Mouse (Mus musculus) common myeloid progenitor, adult 5-6 weeks (primary cell): ENCODE measurements around the gene 1700056E22Rik. TPM values are rescaled to one million over a fixed set of nuclear protein-coding genes. Genes with fewer than 3 reads are reported as not detected.
A peak's percentile ranks its signal among the peaks of the same experiment; 100 is the strongest.

ENCODE experiments used
- ATAC-seq: replicated peaks from 2 replicates; pipeline ENCODE4 v1.8.0; 2016; ENCODE audit warnings: low read depth, mild to moderate bottlenecking, moderate TSS enrichment, inconsistent platforms; ENCODE audit not compliant: poor library complexity, severe bottlenecking
- total RNA-seq: library from RNA; stranded (forward); fragments of 200-1000, 187-1606 nt; gene quantifications from 2 replicates; pipeline ENCODE4 v1.2.3, GENCODE M21; 2017

1700056E22Rik gene
- total RNA-seq, 1 experiment from 2014 or later: 0.09 TPM

DNA sequence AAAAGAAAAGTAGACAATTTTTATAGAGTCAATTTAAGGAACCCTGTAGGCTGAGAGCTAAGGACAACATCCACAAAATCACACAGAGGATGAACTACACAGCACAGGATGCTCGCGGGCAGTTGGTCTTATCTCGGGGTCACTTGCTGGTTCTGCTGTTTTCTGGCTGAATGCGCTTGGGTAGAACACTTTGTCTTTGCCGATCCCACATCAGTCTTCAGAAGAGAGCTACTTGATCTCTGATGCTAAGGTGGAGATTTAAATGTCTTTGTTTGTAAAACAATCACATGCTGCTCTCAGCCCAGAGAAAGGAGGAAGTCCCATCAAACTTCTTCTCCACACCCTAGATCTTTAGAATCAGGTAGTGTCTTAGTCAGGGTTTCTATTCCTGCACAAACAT, 9.0 kb downstream of the 1700056E22Rik start:
- no peak for ATAC-seq

- ATAC-seq: no peak
Observed at GRCm38 (mm10) chr1:184024631-184025030, 9.5 kb downstream of the 1700056E22Rik start.

DNA sequence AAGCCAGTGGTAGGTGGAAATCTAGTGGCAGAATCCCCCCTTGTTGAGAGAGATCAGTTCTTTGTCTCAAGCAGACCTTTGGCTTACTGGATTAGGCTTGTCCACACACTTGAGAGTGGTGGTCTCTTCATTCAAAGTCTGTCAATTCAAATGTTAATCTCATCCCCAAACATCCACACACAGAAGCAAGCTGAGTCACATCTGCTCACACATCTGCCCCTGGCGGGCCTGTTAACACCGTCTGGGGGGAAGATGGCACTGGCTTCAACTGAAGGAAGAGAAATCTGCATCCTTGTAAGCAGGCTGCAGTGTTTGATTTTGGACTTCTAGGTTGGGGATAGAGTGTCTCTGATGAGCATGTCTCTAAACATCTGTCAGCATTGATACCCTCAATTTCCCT, 10.1 kb downstream of the 1700056E22Rik start:
- no peak for ATAC-seq

- ATAC-seq: no peak
Observed at GRCm38 (mm10) chr1:184019722-184020107, 14.4 kb downstream of the 1700056E22Rik start.

DNA sequence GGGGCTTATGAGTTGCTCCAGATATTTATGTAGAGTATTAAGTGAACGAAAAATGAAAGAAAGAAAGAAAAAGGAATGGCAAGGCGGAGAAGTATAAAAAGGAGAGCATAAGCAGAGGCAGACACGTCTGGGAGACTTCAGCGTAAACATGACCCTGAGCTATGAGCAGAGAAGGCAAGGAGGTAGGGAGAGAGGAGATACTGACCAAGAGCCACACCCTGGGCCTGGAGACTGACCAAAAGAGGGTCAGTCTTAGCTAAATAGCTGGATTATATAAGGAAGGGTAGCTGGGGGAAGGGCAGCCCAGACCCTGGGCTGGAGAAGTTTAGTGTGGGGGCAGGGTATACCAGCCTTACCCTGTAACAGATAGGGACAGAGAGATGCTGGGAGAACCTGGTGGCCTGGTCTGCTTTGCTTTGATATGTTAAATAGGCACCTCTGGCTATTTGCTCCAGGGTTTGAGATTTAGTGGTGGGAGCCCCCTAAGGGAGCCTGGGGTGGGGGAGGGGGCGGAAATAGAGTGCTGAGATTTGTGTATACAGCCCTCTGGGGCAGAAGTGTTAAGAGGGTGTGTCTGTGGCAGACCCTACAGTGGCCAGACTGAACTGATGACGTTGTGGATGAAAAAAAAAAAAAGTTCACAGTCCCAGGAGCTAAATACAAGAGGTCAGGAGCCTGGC, 14.9 kb downstream of the 1700056E22Rik start:
- ATAC-seq: no peak

- ATAC-seq: no peak
Observed at GRCm38 (mm10) chr1:184017606-184018005, 16.5 kb downstream of the 1700056E22Rik start.

DNA sequence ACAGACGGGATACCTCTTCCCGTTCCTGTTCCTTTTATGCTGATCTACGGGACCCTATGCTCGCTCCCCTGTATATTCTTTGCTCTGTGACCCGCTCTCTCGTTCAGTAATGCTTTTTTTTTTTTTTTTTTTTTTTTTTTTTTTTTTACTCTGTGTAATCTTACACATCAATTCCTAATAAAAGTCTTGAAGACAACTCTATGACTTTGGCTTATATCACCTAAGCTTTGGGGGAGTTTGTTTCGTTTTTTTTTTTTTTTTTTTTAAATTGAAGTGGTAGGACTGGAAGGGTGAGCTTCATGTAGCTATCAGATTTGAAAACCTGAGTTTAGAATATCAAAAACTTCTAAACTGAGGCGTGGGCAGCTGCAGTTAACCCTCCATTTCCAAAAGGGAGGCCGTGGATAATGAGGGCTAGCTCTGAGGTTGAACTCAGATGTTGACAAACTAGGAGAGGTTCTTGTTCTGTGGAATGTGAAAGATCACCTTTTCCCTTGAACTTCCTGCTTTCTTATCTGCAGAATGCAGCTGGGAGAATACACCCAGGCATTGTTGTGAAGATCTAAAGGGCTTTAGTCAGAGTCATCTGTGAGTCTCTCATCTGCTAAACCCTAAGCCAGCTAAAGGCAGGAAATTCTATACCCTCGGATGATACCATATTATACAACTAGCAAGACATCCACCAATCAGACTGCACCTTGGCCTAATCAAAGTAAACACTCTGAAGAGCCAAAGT, 17.9 kb downstream of the 1700056E22Rik start:
- ATAC-seq: peak; percentile 64

- peak; percentile 92 for ATAC-seq
Observed at GRCm38 (mm10) chr1:184014091-184014490, 20.0 kb downstream of the 1700056E22Rik start.

GRCm38 (mm10) chr1:184013106-184013505, 21.0 kb downstream of the 1700056E22Rik start, which contains the start of gene Dusp10:
Dusp10 (plus strand) TSS chr1:184013302.
- ATAC-seq: no peak

GRCm38 (mm10) chr1:184011311-184011710, 22.8 kb downstream of the 1700056E22Rik start:
- ATAC-seq: no peak

GRCm38 (mm10) chr1:184006086-184006485, 28.0 kb downstream of the 1700056E22Rik start:
- no peak; the same call in 1 of the 2 replicates for ATAC-seq

GRCm38 (mm10) chr1:184005315-184006058, 28.6 kb downstream of the 1700056E22Rik start:
- ATAC-seq: peak; percentile 87

DNA sequence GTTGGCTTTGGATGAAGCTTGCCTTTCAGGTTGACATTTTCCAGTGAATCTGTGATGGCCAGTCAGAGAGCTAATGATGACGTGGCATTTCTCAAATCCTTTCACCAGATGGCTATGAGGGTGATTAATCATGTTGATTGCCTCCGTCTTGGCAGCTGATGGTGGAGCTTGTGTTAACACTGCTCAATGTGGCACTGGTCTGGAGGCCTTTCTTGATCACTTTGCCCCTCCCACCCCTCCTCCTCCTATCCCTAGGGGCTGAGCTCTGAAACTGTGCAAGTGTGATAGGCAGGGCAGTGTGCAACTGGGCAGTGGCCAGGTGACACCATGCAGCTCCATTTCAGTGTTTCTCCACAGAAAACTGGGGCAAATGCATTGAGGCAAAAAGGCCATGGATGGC, 29.8 kb downstream of the 1700056E22Rik start:
- no peak for ATAC-seq

GRCm38 (mm10) chr1:184002470-184002869, 31.6 kb downstream of the 1700056E22Rik start:
- no peak for ATAC-seq

DNA sequence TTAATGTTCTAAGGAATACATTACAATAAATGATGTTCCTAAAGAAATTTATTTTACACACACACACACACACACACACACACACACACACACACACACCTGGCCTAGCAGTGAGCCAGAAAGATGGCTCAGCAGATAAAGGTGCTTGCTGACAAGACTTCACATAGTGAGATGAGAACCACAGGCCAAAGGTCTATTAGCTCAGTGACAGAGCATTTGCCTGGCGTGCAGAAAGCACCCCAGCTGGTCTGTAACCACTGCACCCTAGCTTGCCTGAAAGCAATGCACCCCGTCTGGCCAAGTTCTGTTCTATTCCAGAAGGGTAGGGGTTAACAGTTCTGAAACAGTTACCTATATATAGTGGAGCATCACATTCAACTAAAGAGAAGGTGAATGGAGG, 36.9 kb downstream of the 1700056E22Rik start:
- no peak for ATAC-seq

DNA sequence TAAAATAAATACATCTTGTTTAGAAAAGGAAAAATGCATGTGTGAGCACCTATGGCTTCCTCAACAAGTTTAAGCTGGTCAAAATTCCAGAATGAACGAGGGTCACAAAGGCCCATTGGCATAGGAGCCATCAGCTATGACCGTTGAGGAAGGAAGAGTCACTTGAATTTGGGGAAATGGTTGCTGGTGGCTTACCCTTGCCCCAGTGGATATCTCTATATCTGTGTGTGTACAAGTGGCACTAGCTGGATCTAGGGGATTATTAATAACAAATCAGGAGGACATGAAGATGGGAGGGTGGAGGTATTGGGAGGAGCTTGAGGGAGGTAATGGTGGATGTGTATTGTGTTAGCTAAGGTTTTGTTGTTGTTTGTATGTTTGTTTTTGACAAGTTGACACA, 42.2 kb downstream of the 1700056E22Rik start:
- no peak for ATAC-seq

GRCm38 (mm10) chr1:183987711-183988245, 46.3 kb downstream of the 1700056E22Rik start:
- no peak for ATAC-seq
